Mouse (Mus musculus): ENCODE data around the gene Fzd7. TPM values are rescaled to one million over a fixed set of nuclear protein-coding genes. Genes with fewer than 3 reads are reported as not detected.

Gene Fzd7
- total RNA-seq, 1 experiment from 2014 or later: 6.9 TPM

- ATAC-seq (replicated peaks in 1 of 2; ENCODE audit: insufficient read depth in 1 of 2, low FRiP score in 2 of 2, low TSS enrichment in 1 of 2, low read depth in 1 of 2, poor library complexity in 2 of 2, severe bottlenecking in 2 of 2): no peak
These were observed 17.3 kb upstream of the Fzd7 start for GRCm38 (mm10) chr1:59464696-59465639.

DNA sequence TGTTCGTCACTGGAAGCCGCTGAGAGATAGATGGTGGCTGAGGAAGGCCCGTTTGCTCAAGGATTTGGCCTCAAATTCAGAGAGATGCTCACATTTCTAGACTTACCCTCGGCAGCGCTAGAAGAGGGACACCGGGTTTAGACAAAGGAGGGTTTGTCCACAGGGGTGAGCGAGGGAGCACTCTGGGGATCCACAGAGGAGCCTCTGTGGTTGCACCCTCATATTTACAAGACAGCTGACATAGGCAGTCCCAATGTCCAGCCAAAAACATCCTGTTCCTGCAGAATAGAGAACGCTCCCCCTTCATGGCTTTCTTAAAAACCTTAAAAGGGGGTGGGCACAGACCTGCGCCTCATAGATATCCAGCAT, 16.6 kb upstream of the Fzd7 start:
- ATAC-seq (replicated peaks in 1 of 2; ENCODE audit: insufficient read depth in 1 of 2, low FRiP score in 2 of 2, low TSS enrichment in 1 of 2, low read depth in 1 of 2, poor library complexity in 2 of 2, severe bottlenecking in 2 of 2): no peak

DNA sequence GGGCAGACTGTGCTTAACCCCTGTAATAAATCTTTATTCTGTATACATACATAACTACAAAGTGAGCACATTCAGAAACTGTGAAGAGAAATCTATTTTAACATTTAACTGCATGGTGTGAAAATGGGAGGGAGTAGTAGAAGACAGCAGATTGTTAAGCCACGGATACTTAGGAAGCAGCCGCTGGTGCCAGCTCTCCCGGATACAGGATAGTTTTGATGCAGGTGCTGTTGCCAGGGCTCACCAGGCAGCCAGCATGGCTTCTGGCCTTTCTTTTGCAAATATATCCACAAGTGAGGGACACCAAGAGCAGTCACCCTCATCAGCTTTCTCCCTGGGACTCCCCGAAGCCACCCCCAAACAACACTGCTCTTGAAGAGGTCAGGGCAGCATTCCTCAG, 13.1 kb upstream of the Fzd7 start:
- no peak for ATAC-seq (replicated peaks in 1 of 2; ENCODE audit: insufficient read depth in 1 of 2, low FRiP score in 2 of 2, low TSS enrichment in 1 of 2, low read depth in 1 of 2, poor library complexity in 2 of 2, severe bottlenecking in 2 of 2)

GRCm38 (mm10) chr1:59470766-59471165, 11.5 kb upstream of the Fzd7 start:
- no peak for ATAC-seq (replicated peaks in 1 of 2; ENCODE audit: insufficient read depth in 1 of 2, low FRiP score in 2 of 2, low TSS enrichment in 1 of 2, low read depth in 1 of 2, poor library complexity in 2 of 2, severe bottlenecking in 2 of 2)

GRCm38 (mm10) chr1:59472368-59473180, 9.7 kb upstream of the Fzd7 start:
- no peak for ATAC-seq (replicated peaks in 1 of 2; ENCODE audit: insufficient read depth in 1 of 2, low FRiP score in 2 of 2, low TSS enrichment in 1 of 2, low read depth in 1 of 2, poor library complexity in 2 of 2, severe bottlenecking in 2 of 2)

GRCm38 (mm10) chr1:59473181-59473555, 9.1 kb upstream of the Fzd7 start:
- ATAC-seq (replicated peaks in 1 of 2; ENCODE audit: insufficient read depth in 1 of 2, low FRiP score in 2 of 2, low TSS enrichment in 1 of 2, low read depth in 1 of 2, poor library complexity in 2 of 2, severe bottlenecking in 2 of 2): no peak

GRCm38 (mm10) chr1:59475618-59476017, 6.6 kb upstream of the Fzd7 start:
- ATAC-seq (replicated peaks in 1 of 2; ENCODE audit: insufficient read depth in 1 of 2, low FRiP score in 2 of 2, low TSS enrichment in 1 of 2, low read depth in 1 of 2, poor library complexity in 2 of 2, severe bottlenecking in 2 of 2): no peak

- no peak for ATAC-seq (replicated peaks in 1 of 2; ENCODE audit: insufficient read depth in 1 of 2, low FRiP score in 2 of 2, low TSS enrichment in 1 of 2, low read depth in 1 of 2, poor library complexity in 2 of 2, severe bottlenecking in 2 of 2)
These were observed 3.3 kb upstream of the Fzd7 start for GRCm38 (mm10) chr1:59478911-59479310.

DNA sequence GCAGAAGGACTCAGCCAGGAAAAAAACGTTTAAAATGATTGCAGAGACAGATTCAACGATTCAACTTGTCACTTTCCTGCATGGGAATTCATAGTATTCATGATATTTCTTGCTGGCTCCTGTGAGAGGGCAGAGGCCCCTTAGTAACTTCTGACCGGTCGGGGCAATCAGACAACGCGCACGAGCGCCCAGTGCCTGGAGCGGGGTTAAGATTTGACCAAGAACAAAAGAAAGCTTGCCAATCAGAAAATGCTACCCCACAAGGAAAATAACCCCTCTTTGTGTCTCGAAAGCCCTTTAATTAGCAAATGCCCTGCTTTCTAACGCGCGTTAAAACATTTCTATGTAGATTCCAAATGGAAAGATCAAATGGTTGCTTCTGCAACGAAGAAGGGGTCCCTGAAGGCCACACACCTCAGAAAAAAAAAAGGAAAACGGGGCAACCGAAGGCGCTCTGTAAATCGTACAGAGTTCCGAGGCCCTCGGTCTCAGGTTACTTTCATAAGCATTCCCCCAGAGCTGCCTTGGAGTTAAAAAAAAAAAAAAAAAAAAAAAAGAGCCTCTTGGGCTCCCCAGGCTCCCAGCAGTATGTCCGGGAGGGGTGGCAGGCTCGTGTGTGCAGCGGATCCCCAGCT, 1.3 kb upstream of the Fzd7 start:
- ATAC-seq (replicated peaks in 1 of 2; ENCODE audit: insufficient read depth in 1 of 2, low FRiP score in 2 of 2, low TSS enrichment in 1 of 2, low read depth in 1 of 2, poor library complexity in 2 of 2, severe bottlenecking in 2 of 2): peak in 1 of 2 experiments; percentile 44; a peak in 1 of 4 replicates

DNA sequence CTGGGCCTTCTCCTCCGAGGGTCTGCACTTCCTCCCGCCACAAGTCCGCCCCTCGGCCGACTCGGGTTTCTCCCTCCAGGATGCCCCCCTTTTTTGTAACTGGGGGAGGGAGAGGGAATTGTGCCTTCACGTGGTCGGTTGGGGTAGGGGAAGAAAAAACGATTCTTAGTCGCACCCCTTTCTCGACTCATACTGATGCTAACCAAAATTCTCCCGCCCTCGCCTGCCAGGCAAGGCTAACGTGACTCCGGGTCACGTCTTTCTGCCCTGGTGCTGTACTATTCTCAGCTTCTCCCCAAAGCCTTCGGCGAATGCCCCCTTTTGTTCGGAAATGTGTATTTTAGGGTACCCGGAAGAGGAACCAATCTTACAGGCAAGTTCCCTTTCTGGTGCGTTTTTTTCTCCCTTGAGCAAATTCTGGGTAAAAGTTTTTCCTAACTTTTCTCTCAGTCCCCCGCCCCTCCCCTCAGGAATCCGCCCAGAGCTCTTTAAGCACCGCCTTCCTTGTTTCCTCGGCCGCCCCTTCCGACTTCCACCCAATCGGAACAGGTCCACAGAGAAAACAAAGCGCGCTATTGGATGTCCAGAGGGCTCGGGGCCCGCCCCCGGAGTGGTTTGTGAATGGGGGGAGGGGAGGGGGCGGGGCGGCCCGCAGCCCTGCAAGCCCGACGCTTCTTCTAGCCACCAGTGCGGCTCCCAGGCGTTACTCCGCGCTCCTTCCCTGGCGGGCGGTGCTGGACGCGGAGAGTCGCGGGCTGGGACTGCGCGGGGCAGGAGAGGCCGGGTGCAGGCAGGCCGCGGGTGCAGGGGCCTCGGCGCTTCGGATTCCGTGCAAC, 550 bp upstream of the Fzd7 start:
- ATAC-seq (replicated peaks in 1 of 2; ENCODE audit: insufficient read depth in 1 of 2, low FRiP score in 2 of 2, low TSS enrichment in 1 of 2, low read depth in 1 of 2, poor library complexity in 2 of 2, severe bottlenecking in 2 of 2): peak; percentile 86 to 92

GRCm38 (mm10) chr1:59482696-59483520, 684 bp downstream of the Fzd7 start:
- ATAC-seq (replicated peaks in 1 of 2; ENCODE audit: insufficient read depth in 1 of 2, low FRiP score in 2 of 2, low TSS enrichment in 1 of 2, low read depth in 1 of 2, poor library complexity in 2 of 2, severe bottlenecking in 2 of 2): no peak

GRCm38 (mm10) chr1:59483521-59484245, 1.5 kb downstream of the Fzd7 start:
- ATAC-seq (replicated peaks in 1 of 2; ENCODE audit: insufficient read depth in 1 of 2, low FRiP score in 2 of 2, low TSS enrichment in 1 of 2, low read depth in 1 of 2, poor library complexity in 2 of 2, severe bottlenecking in 2 of 2): no peak

- no peak for ATAC-seq (replicated peaks in 1 of 2; ENCODE audit: insufficient read depth in 1 of 2, low FRiP score in 2 of 2, low TSS enrichment in 1 of 2, low read depth in 1 of 2, poor library complexity in 2 of 2, severe bottlenecking in 2 of 2)
These were observed 2.1 kb downstream of the Fzd7 start for GRCm38 (mm10) chr1:59484314-59484713.

DNA sequence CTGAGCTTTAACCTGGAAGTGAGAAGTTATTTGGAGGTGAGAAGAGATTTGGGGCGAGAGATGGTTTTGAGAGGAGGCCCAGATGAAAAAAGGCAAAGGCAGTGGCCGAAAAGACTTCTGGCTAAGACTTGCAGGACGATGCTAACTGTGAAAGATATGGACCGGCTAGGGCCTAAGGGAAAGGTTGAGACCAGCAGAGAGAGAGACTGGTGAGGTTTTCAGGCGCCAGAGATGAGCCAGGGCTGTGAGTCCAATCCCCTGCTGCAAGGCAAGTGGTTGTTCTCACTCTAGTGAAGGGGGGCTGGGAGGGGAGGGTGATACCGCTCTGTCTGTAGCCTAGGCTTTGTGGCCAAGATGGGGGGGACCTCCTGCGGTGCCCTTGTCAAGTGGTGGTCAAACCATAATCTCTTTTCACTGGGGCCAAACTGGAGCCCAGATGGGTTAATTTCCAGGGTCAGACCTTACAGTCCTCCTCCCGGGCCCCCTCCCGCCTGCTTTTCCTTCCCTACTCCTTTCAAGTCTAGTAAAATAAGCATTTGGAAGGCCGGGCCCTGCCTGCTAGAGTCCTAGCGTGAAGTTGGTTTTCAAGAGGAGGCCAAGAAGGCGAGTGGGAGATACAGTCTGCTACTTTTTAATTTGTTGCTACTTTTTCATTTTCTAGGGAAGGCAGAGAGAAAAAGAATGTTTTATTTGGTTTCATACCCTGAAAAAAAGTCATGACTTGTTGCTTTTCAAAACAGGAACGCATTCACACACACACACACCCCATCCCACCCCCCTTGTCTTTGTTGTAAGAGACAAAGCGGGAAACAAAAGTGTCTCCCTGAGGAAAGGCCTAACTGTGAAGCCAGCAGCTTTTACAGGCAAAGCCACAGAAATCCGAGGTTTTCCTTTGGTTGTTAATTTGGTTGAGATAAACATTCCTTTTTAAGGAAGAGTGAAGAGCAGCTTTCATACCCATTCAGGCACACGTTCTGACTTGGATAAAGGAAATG, 2.9 kb downstream of the Fzd7 start:
- no peak for ATAC-seq (replicated peaks in 1 of 2; ENCODE audit: insufficient read depth in 1 of 2, low FRiP score in 2 of 2, low TSS enrichment in 1 of 2, low read depth in 1 of 2, poor library complexity in 2 of 2, severe bottlenecking in 2 of 2)

DNA sequence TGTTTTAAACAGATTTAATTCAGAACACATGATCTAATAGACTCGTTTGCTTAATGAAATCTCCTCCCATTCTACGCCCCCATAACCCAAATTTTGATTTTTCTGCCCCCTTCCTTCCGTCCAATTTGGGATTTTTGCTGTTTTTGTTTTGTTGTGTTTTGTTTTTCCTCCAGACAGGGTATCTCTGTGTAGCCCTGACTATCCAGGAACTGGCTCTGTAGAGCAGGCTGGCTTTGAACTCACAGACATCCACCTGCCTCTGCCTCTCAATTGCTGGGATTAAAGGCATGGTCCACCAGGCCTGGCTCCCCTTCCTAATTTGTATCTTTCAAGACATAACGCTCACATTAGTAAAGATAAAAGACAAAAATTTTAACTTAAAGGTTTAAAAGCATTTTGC, 3.6 kb downstream of the Fzd7 start:
- ATAC-seq (replicated peaks in 1 of 2; ENCODE audit: insufficient read depth in 1 of 2, low FRiP score in 2 of 2, low TSS enrichment in 1 of 2, low read depth in 1 of 2, poor library complexity in 2 of 2, severe bottlenecking in 2 of 2): no peak

Data from hematopoietic stem cell, adult 5-6 weeks (primary cell).